Mouse (Mus musculus) stomach, embryonic 14.5 days (tissue): ENCODE results near the gene 3110082I17Rik. TPM values are rescaled to one million over a fixed set of nuclear protein-coding genes. Genes with fewer than 3 reads are reported as not detected.

Experiments
- ATAC-seq: fragments of 200-750 bp; cut with Nextera tagmentation; 2 replicates; pipeline ENCODE4 v1.8.0; 2017; ENCODE audit warnings: low read depth, moderate TSS enrichment; ENCODE audit not compliant: insufficient number of reproducible peaks, insufficient read depth, low FRiP score
- H3K27ac ChIP-seq: fragments of 300-500 bp; sonication (generic); 2 replicates; pipeline ENCODE4 v1.5.1; 2014; ENCODE audit warnings: mild to moderate bottlenecking, low read length, moderate library complexity, mixed read lengths
- H3K27me3 ChIP-seq: fragments of 300-500 bp; sonication (generic); 2 replicates; pipeline ENCODE4 v1.6.1; 2014; ENCODE audit warnings: low read length, control low read depth, mixed read lengths; ENCODE audit not compliant: control insufficient read depth, insufficient read depth
- H3K36me3 ChIP-seq: fragments of 300-500 bp; sonication (generic); 2 replicates; pipeline ENCODE4 v1.6.1; 2014; ENCODE audit warnings: mild to moderate bottlenecking, control low read depth, low read length, moderate library complexity, mixed read lengths; ENCODE audit not compliant: control insufficient read depth, insufficient read depth
- H3K4me1 ChIP-seq: fragments of 300-500 bp; sonication (generic); 2 replicates; pipeline ENCODE4 v1.6.1; 2014; ENCODE audit warnings: low read length, control low read depth, mixed read lengths; ENCODE audit not compliant: control insufficient read depth, insufficient read depth
- H3K4me2 ChIP-seq: fragments of 300-500 bp; sonication (generic); replicated peaks from 2 replicates; pipeline ENCODE4 v1.6.1; 2014; ENCODE audit warnings: low read depth, low read length, control low read depth
- H3K4me3 ChIP-seq: fragments of 300-500 bp; sonication (generic); 2 replicates; pipeline ENCODE4 v1.5.1; 2014; ENCODE audit warnings: low read depth, low read length, control low read depth
- H3K9ac ChIP-seq: fragments of 300-500 bp; sonication (generic); replicated peaks from 2 replicates; pipeline ENCODE4 v1.6.1; 2014; ENCODE audit warnings: low read depth, mild to moderate bottlenecking, control low read depth, low read length, moderate library complexity, mixed read lengths
- H3K9me3 ChIP-seq: fragments of 300-500 bp; sonication (generic); 2 replicates; pipeline ENCODE4 v1.6.1; 2016; ENCODE audit warnings: low read depth, low read length, control low read depth; ENCODE audit not compliant: control insufficient read depth
- WGBS: fragments of 180-500 bp; shearing (Covaris S2); extraction: QIAGEN DNeasy Blood & Tissue Kit; methylation state at CpG from one replicate; pipeline ENCODE4 v1.1.7; 2014; 5-methylcytosine and 5-hydroxymethylcytosine counted together
- polyA plus RNA-seq: library from polyadenylated mRNA; unstranded; fragments of >200 nt; fragmentation: Nextera tagmentation; extraction: Ambion mirVana; gene quantifications from 2 replicates; pipeline ENCODE4 v1.2.1, GENCODE M21; 2014

Gene 3110082I17Rik
- polyA plus RNA-seq, 1 experiment from 2014 or later: 37.7 TPM

DNA sequence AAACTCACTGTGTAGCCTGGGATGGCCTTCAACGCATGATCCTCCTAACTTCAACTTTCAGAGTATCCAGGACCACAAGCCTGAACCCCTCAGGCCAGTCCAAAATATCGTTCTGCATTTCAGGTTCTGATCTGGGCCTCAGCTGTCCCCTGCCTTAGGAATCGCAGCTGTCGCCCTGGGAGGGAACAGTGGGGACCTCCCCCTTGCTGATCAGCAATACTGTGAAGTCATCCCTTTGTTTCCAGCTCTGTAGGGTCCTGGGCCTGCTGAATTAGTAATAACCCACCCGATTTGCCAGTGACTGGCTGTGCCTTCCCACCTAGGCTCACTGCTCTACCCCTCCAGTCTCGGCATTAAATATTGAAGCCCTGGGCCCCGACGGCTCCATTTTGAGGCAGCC, 31.0 kb upstream of the 3110082I17Rik start:
- 55% methylated on average over 8 of the region's 8 CpGs for WGBS
- Histone ChIP-seq H3K27ac (no peak overlapping the region), H3K9me3 (no peaks in the 10 kb centered on the region), H3K9ac (no peak overlapping the region), H3K27me3 (no peaks in the 10 kb centered on the region), H3K4me2 (no peak overlapping the region), H3K36me3 (no peaks in the 10 kb centered on the region), H3K4me3 (no peak overlapping the region), H3K4me1 (no peaks in the 10 kb centered on the region)
- ATAC-seq: no peak

GRCm38 (mm10) chr5:139490131-139490530, 29.8 kb upstream of the 3110082I17Rik start:
- ATAC-seq: no peak
- Histone ChIP-seq H3K4me3 (no peak overlapping the region), H3K9ac (no peak overlapping the region), H3K27me3 (no peaks in the 10 kb centered on the region), H3K36me3 (no peaks in the 10 kb centered on the region), H3K9me3 (no peaks in the 10 kb centered on the region), H3K4me2 (no peak overlapping the region), H3K4me1 (no peaks in the 10 kb centered on the region), H3K27ac (no peak overlapping the region)
- WGBS: 83% methylated on average over 11 of the region's 11 CpGs

DNA sequence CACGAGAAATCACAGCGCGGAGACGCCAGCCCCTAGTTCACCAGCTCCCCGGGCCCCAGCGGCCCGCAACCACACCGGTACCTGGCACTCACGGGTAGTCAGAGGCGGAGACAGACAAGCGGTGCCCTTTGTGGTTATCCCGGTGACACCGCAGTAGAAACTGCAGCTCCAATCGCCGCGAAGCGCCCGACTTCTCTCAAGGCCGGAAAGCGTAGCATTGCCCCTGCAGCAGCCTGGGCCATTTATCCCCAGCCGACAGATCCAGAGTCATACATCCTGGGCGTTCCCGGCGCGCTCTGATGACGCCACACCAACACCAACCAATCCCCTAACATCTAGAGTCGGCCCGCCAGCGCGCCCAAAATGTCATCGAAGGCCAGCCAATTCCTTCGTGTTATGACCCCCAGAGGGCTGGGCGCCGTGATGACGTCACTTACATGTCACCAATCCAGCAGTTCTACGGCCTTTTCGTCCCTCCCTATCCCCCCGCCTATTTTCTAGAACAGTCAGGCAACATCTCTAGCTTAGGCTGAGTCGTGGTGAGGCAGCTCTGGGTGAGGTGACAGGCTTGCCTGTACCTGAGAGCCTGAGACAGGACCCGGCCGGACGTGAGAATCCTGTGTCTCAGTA, 24.0 kb upstream of the 3110082I17Rik start, which contains the start of gene Zfand2a:
Gene Zfand2a, minus strand, starts transcription at position 365 of the 630 bp plus-strand sequence.
- Histone ChIP-seq H3K27ac (peak within 1 kb of the TSS; percentile 69; the same call in 1 of the 2 replicates), H3K36me3 (peaks cover 13% of the 10 kb centered on the region), H3K9me3 (no peaks in the 10 kb centered on the region), H3K4me2 (peak within 1 kb of the TSS; percentile 91), H3K4me1 (peaks cover 7% of the 10 kb centered on the region), H3K9ac (peak within 1 kb of the TSS; percentile 80), H3K27me3 (no peaks in the 10 kb centered on the region), H3K4me3 (peak within 1 kb of the TSS; percentile 96)
- ATAC-seq: peak; percentile 98
- under 1% methylated on average over 42 of the region's 42 CpGs for WGBS

- peak overlapping the region; percentile 91 for H3K4me2 ChIP-seq
- no peak overlapping the region for H3K27ac ChIP-seq
- no peaks in the 10 kb centered on the region for H3K9me3 ChIP-seq
- peaks cover 17% of the 10 kb centered on the region for H3K36me3 ChIP-seq
- H3K27me3 ChIP-seq: no peaks in the 10 kb centered on the region
- peak overlapping the region; percentile 80 for H3K9ac ChIP-seq
- H3K4me1 ChIP-seq: peaks cover 7% of the 10 kb centered on the region
- ATAC-seq: no peak
- 50% methylated on average over 14 of the region's 14 CpGs for WGBS
- H3K4me3 ChIP-seq: peak overlapping the region; percentile 96
Observed at GRCm38 (mm10) chr5:139483171-139483848, 23.0 kb upstream of the 3110082I17Rik start.

DNA sequence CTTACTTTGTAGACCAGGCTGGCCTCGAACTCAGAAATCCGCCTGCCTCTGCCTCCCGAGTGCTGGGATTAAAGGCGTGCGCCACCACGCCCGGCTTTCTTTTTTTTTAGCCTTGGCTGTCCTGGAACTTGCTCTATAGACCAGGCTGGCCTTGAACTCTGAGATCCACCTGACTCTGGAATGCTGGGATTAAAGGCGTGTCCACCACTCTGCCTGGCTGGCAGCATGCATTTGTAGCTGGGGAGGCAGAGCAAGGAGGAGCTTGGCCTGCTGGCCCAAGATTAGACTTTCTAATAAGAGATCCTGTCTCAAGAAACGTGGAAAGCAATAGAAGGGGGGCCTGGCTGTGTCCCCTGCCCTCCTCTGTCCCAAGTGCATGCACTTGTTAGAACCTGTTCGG, 20.1 kb upstream of the 3110082I17Rik start:
- no peak for ATAC-seq
- Histone ChIP-seq H3K27ac (no peak overlapping the region), H3K4me3 (no peak overlapping the region), H3K4me2 (no peak overlapping the region), H3K9me3 (no peaks in the 10 kb centered on the region), H3K27me3 (no peaks in the 10 kb centered on the region), H3K4me1 (peaks cover 7% of the 10 kb centered on the region), H3K36me3 (peaks cover 31% of the 10 kb centered on the region), H3K9ac (no peak overlapping the region)
- WGBS: 85% methylated on average over 10 of the region's 10 CpGs

DNA sequence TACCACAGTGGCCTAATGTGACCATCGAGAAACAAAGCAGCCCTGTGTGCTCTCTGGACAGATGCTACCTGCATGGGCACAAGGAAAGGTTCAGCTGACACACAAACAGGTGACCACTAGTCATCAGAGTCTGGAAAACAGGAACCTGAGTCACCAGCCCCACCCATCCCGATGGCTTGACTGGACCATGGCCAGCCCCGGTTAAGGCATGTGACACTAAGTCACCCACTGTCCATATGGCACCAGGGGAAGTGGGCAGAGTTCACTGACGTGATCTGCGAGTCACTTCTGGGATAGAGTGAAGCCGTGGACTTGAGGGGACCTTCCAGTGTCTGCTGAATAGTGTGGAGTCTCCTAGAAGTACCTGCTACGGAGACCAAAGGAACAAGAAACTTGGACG, 18.8 kb upstream of the 3110082I17Rik start:
- ATAC-seq: no peak
- WGBS: 94% methylated on average over 8 of the region's 8 CpGs
- H3K4me1 ChIP-seq: peaks cover 7% of the 10 kb centered on the region

GRCm38 (mm10) chr5:139474741-139475140, 14.4 kb upstream of the 3110082I17Rik start:
- Histone ChIP-seq H3K9ac (no peak overlapping the region), H3K27me3 (no peaks in the 10 kb centered on the region), H3K4me2 (no peak overlapping the region), H3K4me3 (no peak overlapping the region), H3K9me3 (no peaks in the 10 kb centered on the region), H3K27ac (no peak overlapping the region), H3K36me3 (peaks cover 49% of the 10 kb centered on the region), H3K4me1 (no peaks in the 10 kb centered on the region)
- no peak for ATAC-seq
- WGBS: 90% methylated on average over 9 of the region's 9 CpGs

More for the DNA sequence above, 18.8 kb upstream of the 3110082I17Rik start:
- no peak overlapping the region for H3K4me3 ChIP-seq
- H3K36me3 ChIP-seq: peaks cover 36% of the 10 kb centered on the region
- H3K9me3 ChIP-seq: no peaks in the 10 kb centered on the region
- no peak overlapping the region for H3K4me2 ChIP-seq
- H3K9ac ChIP-seq: no peak overlapping the region
- no peaks in the 10 kb centered on the region for H3K27me3 ChIP-seq
- H3K27ac ChIP-seq: no peak overlapping the region

DNA sequence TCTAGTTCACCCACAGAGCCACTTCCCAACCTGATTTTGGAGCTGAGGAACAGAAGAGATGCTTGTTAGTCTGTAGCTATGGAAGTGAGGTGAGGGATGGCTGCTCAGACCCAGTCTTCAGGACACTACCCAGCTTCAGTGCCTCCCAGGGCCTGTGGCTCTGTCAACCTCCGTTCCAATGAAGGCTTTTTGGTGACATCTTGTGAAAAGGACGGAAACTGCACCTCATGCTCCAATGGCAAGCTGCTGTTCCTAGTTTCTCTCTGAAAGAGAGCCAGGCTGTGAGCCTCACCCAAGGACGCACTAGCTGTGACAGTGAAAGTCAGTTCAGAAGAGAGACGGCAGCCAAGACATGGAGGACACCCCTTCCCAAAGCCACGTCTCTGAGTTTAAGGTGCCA, 7.7 kb upstream of the 3110082I17Rik start:
- ATAC-seq: no peak
- WGBS: 45% methylated on average over 5 of the region's 5 CpGs
- H3K27ac ChIP-seq: no peak overlapping the region

More for the DNA sequence above, 7.7 kb upstream of the 3110082I17Rik start:
- H3K9me3 ChIP-seq: no peaks in the 10 kb centered on the region
- no peaks in the 10 kb centered on the region for H3K4me1 ChIP-seq
- H3K9ac ChIP-seq: no peak overlapping the region
- no peaks in the 10 kb centered on the region for H3K27me3 ChIP-seq
- H3K4me3 ChIP-seq: no peak overlapping the region
- H3K36me3 ChIP-seq: peaks cover 17% of the 10 kb centered on the region
- no peak overlapping the region for H3K4me2 ChIP-seq
